Mouse (Mus musculus): ENCODE results near the gene Esrrg.

GRCm38 (mm10) chr1:188060493-188060892, 451.9 kb downstream of the Esrrg start:
- no peak for TF ChIP-seq CTCF (IDR thresholded peaks at IDR 0.05; ENCODE audit: borderline replicate concordance, insufficient read depth, low read depth, low read length)
- TF ChIP-seq POLR2A (IDR thresholded peaks at IDR 0.05; ENCODE audit: borderline replicate concordance, insufficient read depth, low read length): no peak

All from cerebellum, adult 2 months (tissue).